Mouse (Mus musculus): Measurements from ENCODE around the gene Vta1. TPM values are rescaled to one million over a fixed set of nuclear protein-coding genes. Genes with fewer than 3 reads are reported as not detected.

Vta1 gene
- polyA plus RNA-seq, 1 experiment: 77.7 TPM

GRCm38 (mm10) chr10:14619156-14619555 lies 86.2 kb downstream of the Vta1 start:
- no peak for DNase-seq
- Histone ChIP-seq H3K4me3 (ENCODE audit: insufficient read depth, low read depth, low read length) (no peak overlapping the region), H3K4me1 (ENCODE audit: control insufficient read depth, insufficient read depth, low read length) (no peaks in the 10 kb centered on the region), H3K27ac (ENCODE audit: insufficient read depth, low read depth, low read length) (no peak overlapping the region), H3K27me3 (replicated peaks; ENCODE audit: control insufficient read depth, insufficient read depth, low read length) (no peaks in the 10 kb centered on the region), H3K36me3 (ENCODE audit: control insufficient read depth, insufficient read depth, low read length) (no peaks in the 10 kb centered on the region)
- WGBS: 86% methylated on average over 1 of the region's 1 CpGs
- TF ChIP-seq POLR2A (IDR thresholded peaks at IDR 0.05; ENCODE audit: low read depth, low read length) (no peak), CTCF (conservative IDR thresholded peaks at IDR 0.05; ENCODE audit: insufficient read depth, insufficient read length, low read depth, low read length) (no peak)

GRCm38 (mm10) chr10:14618301-14618700 lies 87.1 kb downstream of the Vta1 start:
- TF ChIP-seq CTCF (conservative IDR thresholded peaks at IDR 0.05; ENCODE audit: insufficient read depth, insufficient read length, low read depth, low read length) (no peak), POLR2A (IDR thresholded peaks at IDR 0.05; ENCODE audit: low read depth, low read length) (no peak)
- no peak for DNase-seq
- no peaks in the 10 kb centered on the region for H3K36me3 ChIP-seq (ENCODE audit: control insufficient read depth, insufficient read depth, low read length)
- no peaks in the 10 kb centered on the region for H3K4me1 ChIP-seq (ENCODE audit: control insufficient read depth, insufficient read depth, low read length)
- H3K27ac ChIP-seq (ENCODE audit: insufficient read depth, low read depth, low read length): no peak overlapping the region
- 76% methylated on average over 1 of the region's 1 CpGs for WGBS
- H3K27me3 ChIP-seq (replicated peaks; ENCODE audit: control insufficient read depth, insufficient read depth, low read length): no peaks in the 10 kb centered on the region
- no peak overlapping the region for H3K4me3 ChIP-seq (ENCODE audit: insufficient read depth, low read depth, low read length)

GRCm38 (mm10) chr10:14615441-14615840 lies 89.9 kb downstream of the Vta1 start:
- no peaks in the 10 kb centered on the region for H3K4me1 ChIP-seq (ENCODE audit: control insufficient read depth, insufficient read depth, low read length)
- H3K27me3 ChIP-seq (replicated peaks; ENCODE audit: control insufficient read depth, insufficient read depth, low read length): no peaks in the 10 kb centered on the region

GRCm38 (mm10) chr10:14607597-14607996 lies 97.8 kb downstream of the Vta1 start:
- WGBS: 84% methylated on average over 5 of the region's 5 CpGs
- no peak for DNase-seq
- Histone ChIP-seq H3K4me3 (ENCODE audit: insufficient read depth, low read depth, low read length) (no peak overlapping the region), H3K27ac (ENCODE audit: insufficient read depth, low read depth, low read length) (no peak overlapping the region), H3K27me3 (replicated peaks; ENCODE audit: control insufficient read depth, insufficient read depth, low read length) (no peaks in the 10 kb centered on the region), H3K4me1 (ENCODE audit: control insufficient read depth, insufficient read depth, low read length) (no peaks in the 10 kb centered on the region), H3K36me3 (ENCODE audit: control insufficient read depth, insufficient read depth, low read length) (no peaks in the 10 kb centered on the region)
- TF ChIP-seq CTCF (conservative IDR thresholded peaks at IDR 0.05; ENCODE audit: insufficient read depth, insufficient read length, low read depth, low read length): no peak
- TF ChIP-seq POLR2A (IDR thresholded peaks at IDR 0.05; ENCODE audit: low read depth, low read length): no peak

More at GRCm38 (mm10) chr10:14615441-14615840, 89.9 kb downstream of the Vta1 start:
- no peak for TF ChIP-seq POLR2A (IDR thresholded peaks at IDR 0.05; ENCODE audit: low read depth, low read length)
- no peak for TF ChIP-seq CTCF (conservative IDR thresholded peaks at IDR 0.05; ENCODE audit: insufficient read depth, insufficient read length, low read depth, low read length)
- Histone ChIP-seq H3K4me3 (ENCODE audit: insufficient read depth, low read depth, low read length) (no peak overlapping the region), H3K27ac (ENCODE audit: insufficient read depth, low read depth, low read length) (no peak overlapping the region), H3K36me3 (ENCODE audit: control insufficient read depth, insufficient read depth, low read length) (no peaks in the 10 kb centered on the region)
- no peak for DNase-seq

Other genes with a start within 250 kb of the Vta1 start
- 1.1 and 1.9 TPM in 2 replicates for gene Adgrg6, start 159.9 kb downstream of the Vta1 start, polyA plus RNA-seq (2012; rRNA removed)
- 0.38 TPM in 1 of 2 replicates, not detected in the other for gene Nmbr, start within 50 bp of the Vta1 start, polyA plus RNA-seq (2012; rRNA removed)
- gene Gje1, start 12.7 kb upstream of the Vta1 start, polyA plus RNA-seq (2012; rRNA removed): not detected in 2 replicates

Measured in kidney, adult 2 months (tissue).